Mouse (Mus musculus) gastrocnemius, adult 2 months (tissue): Measurements from ENCODE around the gene Rps6ka3. TPM values are rescaled to one million over a fixed set of nuclear protein-coding genes. Genes with fewer than 3 reads are reported as not detected.

Source experiments
- DNase-seq: peaks from one replicate; pipeline ENCODE4 v3.0.0; 2022
- H3K27ac ChIP-seq: fragments of 200-600 bp; 2 replicates; pipeline ENCODE4 v1.8.1; 2022; ENCODE audit warnings: mild to moderate bottlenecking
- H3K4me3 ChIP-seq: fragments of 200-600 bp; 2 replicates; pipeline ENCODE4 v1.8.1; 2022; ENCODE audit warnings: mild to moderate bottlenecking, moderate library complexity
- CTCF ChIP-seq: fragments of 200-600 bp; IDR thresholded peaks from 2 replicates; pipeline ENCODE4 v1.8.1; 2022; ENCODE audit warnings: antibody characterized with exemption, mild to moderate bottlenecking, moderate library complexity
- intact Hi-C: fragments of 180-260 bp; cut with DNase I; formaldehyde crosslinking; loops from one replicate; pipeline ENCODE4 v1.15.1; 2025
- total RNA-seq, 2 experiments: library from RNA; stranded (reverse); gene quantifications; 2 replicates each; pipeline ENCODE4 v1.2.3; 2021

Gene Rps6ka3
- total RNA-seq, 2 experiments from 2014 or later: 53.7 to 59.4 TPM

DNA sequence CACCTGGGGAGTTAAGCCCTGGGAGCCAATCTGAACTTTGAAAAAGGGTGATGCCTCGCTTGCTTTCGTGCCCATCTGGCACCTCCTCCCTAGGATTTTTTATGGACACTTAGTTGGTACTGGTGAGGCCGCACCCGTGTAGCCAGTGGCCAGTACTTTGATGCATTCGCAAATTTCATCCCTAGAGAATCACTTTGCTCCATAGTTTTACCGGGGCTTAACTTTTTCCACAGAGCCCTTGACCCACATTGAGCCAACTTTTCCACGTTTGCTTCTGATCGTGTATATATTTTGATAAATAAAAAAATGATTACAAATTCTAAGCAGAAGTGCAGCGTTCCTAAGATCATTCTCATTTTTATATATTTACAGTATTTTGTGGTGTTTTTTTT lies 162.6 kb downstream of the Rps6ka3 start:
- no peak for DNase-seq
- intact Hi-C loops: no loop called here
- TF ChIP-seq CTCF: no peak
- Histone ChIP-seq H3K4me3 (peak overlapping the region; percentile 85), H3K27ac (peak overlapping the region; percentile 94)

DNA sequence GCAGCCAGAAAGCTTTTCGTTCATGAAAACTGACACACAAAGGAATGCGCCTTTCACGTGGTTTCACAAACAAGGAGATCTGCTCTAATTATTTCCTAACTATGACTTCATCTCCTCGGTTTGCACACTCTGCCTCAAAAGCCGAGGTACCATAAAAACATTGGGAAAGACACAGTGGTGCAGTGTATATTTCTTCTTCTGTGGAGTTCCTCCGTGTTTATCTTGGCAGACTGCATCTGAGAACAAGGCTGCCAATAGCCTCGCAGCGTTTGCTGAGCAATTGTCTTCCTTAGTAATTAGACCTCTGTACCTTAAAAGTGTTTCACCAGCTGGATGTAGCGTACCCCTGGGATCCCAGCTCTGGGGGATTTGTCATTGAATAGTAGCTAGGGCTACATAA lies 177.0 kb downstream of the Rps6ka3 start:
- intact Hi-C loops: no loop called here
- TF ChIP-seq CTCF: no peak
- H3K27ac ChIP-seq: no peak overlapping the region
- no peak for DNase-seq
- no peak overlapping the region for H3K4me3 ChIP-seq

DNA sequence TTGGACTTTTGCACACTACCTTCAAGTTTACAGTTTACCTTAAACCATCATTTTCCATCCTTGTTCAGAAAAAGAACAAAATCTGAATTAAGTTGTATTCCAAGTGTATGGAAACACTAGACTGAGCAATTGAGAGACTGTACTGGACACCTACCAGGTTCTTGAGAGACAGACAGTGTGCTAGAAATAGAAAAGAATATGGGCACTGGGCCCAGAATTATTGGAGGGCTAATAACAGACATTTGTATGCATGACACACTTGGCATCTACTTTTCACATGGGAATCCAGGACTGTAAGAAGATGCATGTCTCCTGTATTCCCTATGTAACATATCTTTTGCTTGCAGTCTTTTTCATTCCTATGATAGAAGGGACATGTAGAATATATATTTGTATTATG lies 178.8 kb downstream of the Rps6ka3 start:
- no peak for DNase-seq
- TF ChIP-seq CTCF: no peak
- H3K4me3 ChIP-seq: no peak overlapping the region
- intact Hi-C loops: no loop called here
- H3K27ac ChIP-seq: no peak overlapping the region

GRCm38 (mm10) chrX:159390347-159390962 lies 180.3 kb downstream of the Rps6ka3 start:
- intact Hi-C loops: no loop called here
- DNase-seq: no peak
- Histone ChIP-seq H3K27ac (no peak overlapping the region), H3K4me3 (no peak overlapping the region)
- TF ChIP-seq CTCF: no peak

- DNase-seq: no peak
- intact Hi-C loops: no loop called here
- Histone ChIP-seq H3K27ac (no peak overlapping the region), H3K4me3 (no peak overlapping the region)
- no peak for TF ChIP-seq CTCF
Observed at GRCm38 (mm10) chrX:159391239-159391638, 181.1 kb downstream of the Rps6ka3 start.

GRCm38 (mm10) chrX:159409253-159409652 lies 199.1 kb downstream of the Rps6ka3 start:
- intact Hi-C loops: no loop called here
- Histone ChIP-seq H3K4me3 (no peak overlapping the region), H3K27ac (no peak overlapping the region)
- peak; percentile 18 for DNase-seq
- TF ChIP-seq CTCF: peak; percentile 49

- Histone ChIP-seq H3K27ac (no peak within 1 kb of the TSS), H3K4me3 (peak within 1 kb of the TSS; percentile 69)
- TF ChIP-seq CTCF: no peak
- intact Hi-C loops: no loop called here
- DNase-seq: peak; percentile 19
Observed at GRCm38 (mm10) chrX:159414130-159414828, 204.2 kb downstream of the Rps6ka3 start, which contains the start of gene Map7d2. Map7d2 (plus strand) TSS chrX:159414572.

DNA sequence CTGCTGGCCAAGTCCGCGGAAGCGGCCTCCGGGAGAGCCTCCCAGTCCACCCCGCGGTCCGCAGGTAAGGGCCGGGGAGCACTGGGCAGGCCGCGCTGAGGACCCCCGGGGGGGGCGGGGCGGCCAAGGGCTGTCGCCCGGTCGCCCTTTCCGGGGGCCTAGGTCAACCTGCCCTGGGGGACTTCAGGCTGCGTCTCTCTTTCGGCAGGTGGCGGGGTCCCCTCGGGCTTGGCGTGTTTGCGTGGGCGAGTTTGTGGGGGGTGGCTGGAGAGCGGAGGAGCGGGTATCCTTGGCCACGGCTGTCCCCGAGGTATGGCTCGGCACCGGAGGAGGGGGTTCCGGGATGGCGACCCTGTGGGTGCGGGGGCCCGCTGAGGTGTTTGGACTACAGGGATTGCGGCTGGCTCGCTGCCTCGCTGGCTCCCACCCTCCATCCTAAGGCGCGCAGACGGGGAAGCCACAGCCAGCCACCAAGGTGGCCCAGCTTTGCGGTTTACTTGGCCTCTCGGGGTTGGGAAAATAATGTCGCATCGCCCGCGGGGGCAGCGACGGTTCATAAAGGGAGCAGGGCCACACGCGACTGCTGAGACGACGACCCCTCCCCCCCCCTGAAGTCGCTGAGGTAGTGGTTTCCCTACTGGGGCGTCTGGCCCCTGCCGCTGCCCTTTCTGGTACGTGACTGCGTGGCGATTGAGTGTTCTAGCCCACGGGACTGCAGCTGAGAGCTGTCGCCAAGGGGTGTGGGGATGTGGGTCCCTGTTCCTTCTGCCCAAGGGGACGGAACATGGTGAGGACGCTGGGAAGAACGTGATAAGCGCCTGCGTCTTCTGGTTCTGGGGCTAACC lies 204.9 kb downstream of the Rps6ka3 start:
- peak; percentile 15 for DNase-seq
- Histone ChIP-seq H3K27ac (no peak overlapping the region), H3K4me3 (peak overlapping the region; percentile 69)
- intact Hi-C loops: no loop called here
- no peak for TF ChIP-seq CTCF

Other genes starting within 250 kb of the Rps6ka3 start
- gene Eif1ax, start 161.9 kb downstream of the Rps6ka3 start, total RNA-seq: 10 to 100 TPM; 79.8 to 85.3 TPM
- under 1 TPM; 0.22 to 0.66 TPM for gene Map7d2, start 204.3 kb downstream of the Rps6ka3 start, total RNA-seq